Mouse (Mus musculus): Measurements from ENCODE around the gene Samd10. TPM values are rescaled to one million over a fixed set of nuclear protein-coding genes. Genes with fewer than 3 reads are reported as not detected.

Gene Samd10
- polyA plus RNA-seq (2015; fragmentation: Nextera tagmentation; extraction: Ambion mirVana) = 2.8 and 4.7 TPM in 2 replicates

GRCm38 (mm10) chr2:181598454-181599351 is at the start of gene Samd10:
TSS of gene Samd10 (minus strand) at chr2:181599212.

GRCm38 (mm10) chr2:181592231-181593041 is 6.6 kb downstream of the Samd10 start, which contains the start of gene Zfp512b:
TSS of gene Zfp512b (minus strand) at chr2:181592803.

GRCm38 (mm10) chr2:181591528-181592085 is 7.4 kb downstream of the Samd10 start, which contains the start of gene Prpf6:
TSS of gene Prpf6 (plus strand) at chr2:181591868.

GRCm38 (mm10) chr2:181584411-181584942 is 14.5 kb downstream of the Samd10 start, which contains the start of gene Uckl1:
TSS of gene Uckl1 (minus strand) at chr2:181584892.

Other genes with a start within 250 kb of the Samd10 start
- gene Zgpat, start 234.3 kb downstream of the Samd10 start, polyA plus RNA-seq (2015; fragmentation: Nextera tagmentation; extraction: Ambion mirVana) = 14.8 and 15.3 TPM in 2 replicates
- 28.7 and 34.8 TPM in 2 replicates for gene Arfrp1, start 233.8 kb downstream of the Samd10 start, polyA plus RNA-seq (2015; fragmentation: Nextera tagmentation; extraction: Ambion mirVana)
- gene Lime1, start 219.1 kb downstream of the Samd10 start, polyA plus RNA-seq (2015; fragmentation: Nextera tagmentation; extraction: Ambion mirVana) = 9.8 and 12.2 TPM in 2 replicates
- 12.2 and 14.3 TPM in 2 replicates for gene Zbtb46, start 139.8 kb downstream of the Samd10 start, polyA plus RNA-seq (2015; fragmentation: Nextera tagmentation; extraction: Ambion mirVana)
- not detected in 2 replicates for gene Abhd16b, start 106.0 kb downstream of the Samd10 start, polyA plus RNA-seq (2015; fragmentation: Nextera tagmentation; extraction: Ambion mirVana)
- 90.7 and 93.3 TPM in 2 replicates for gene Tpd52l2, start 102.1 kb downstream of the Samd10 start, polyA plus RNA-seq (2015; fragmentation: Nextera tagmentation; extraction: Ambion mirVana)
- 33.9 and 40.6 TPM in 2 replicates for gene Dnajc5, start 78.7 kb downstream of the Samd10 start, polyA plus RNA-seq (2015; fragmentation: Nextera tagmentation; extraction: Ambion mirVana)
- gene Uckl1, start 14.3 kb downstream of the Samd10 start, polyA plus RNA-seq (2015; fragmentation: Nextera tagmentation; extraction: Ambion mirVana) = 32.3 and 39.7 TPM in 2 replicates
- gene Prpf6, start 7.3 kb downstream of the Samd10 start, polyA plus RNA-seq (2015; fragmentation: Nextera tagmentation; extraction: Ambion mirVana) = 27.6 and 28.9 TPM in 2 replicates
- 11.9 and 15.4 TPM in 2 replicates for gene Zfp512b, start 6.4 kb downstream of the Samd10 start, polyA plus RNA-seq (2015; fragmentation: Nextera tagmentation; extraction: Ambion mirVana)
- not detected in 2 replicates for gene Gm29797, start 57.8 kb upstream of the Samd10 start, polyA plus RNA-seq (2015; fragmentation: Nextera tagmentation; extraction: Ambion mirVana)
- 29.9 and 46.0 TPM in 2 replicates for gene Sox18, start 72.4 kb upstream of the Samd10 start, polyA plus RNA-seq (2015; fragmentation: Nextera tagmentation; extraction: Ambion mirVana)
- 6.8 and 9.7 TPM in 2 replicates for gene Tcea2, start 81.1 kb upstream of the Samd10 start, polyA plus RNA-seq (2015; fragmentation: Nextera tagmentation; extraction: Ambion mirVana)
- gene Rgs19, start 94.8 kb upstream of the Samd10 start, polyA plus RNA-seq (2015; fragmentation: Nextera tagmentation; extraction: Ambion mirVana) = 38.9 and 53.5 TPM in 2 replicates
- gene Lkaaear1, start 99.2 kb upstream of the Samd10 start, polyA plus RNA-seq (2015; fragmentation: Nextera tagmentation; extraction: Ambion mirVana) = not detected in 2 replicates
- 0.11 and 0.12 TPM in 2 replicates for gene Oprl1, start 115.8 kb upstream of the Samd10 start, polyA plus RNA-seq (2015; fragmentation: Nextera tagmentation; extraction: Ambion mirVana)
- gene Myt1, start 164.1 kb upstream of the Samd10 start, polyA plus RNA-seq (2015; fragmentation: Nextera tagmentation; extraction: Ambion mirVana) = not detected in 2 replicates
- 22.4 and 25.3 TPM in 2 replicates for gene Pcmtd2, start 238.6 kb upstream of the Samd10 start, polyA plus RNA-seq (2015; fragmentation: Nextera tagmentation; extraction: Ambion mirVana)